Mouse (Mus musculus): Measurements from ENCODE around the gene Esrp2. TPM values are rescaled to one million over a fixed set of nuclear protein-coding genes. Genes with fewer than 3 reads are reported as not detected.

Gene Esrp2
- polyA plus RNA-seq, 1 experiment from 2014 or later: 6.2 TPM

DNA sequence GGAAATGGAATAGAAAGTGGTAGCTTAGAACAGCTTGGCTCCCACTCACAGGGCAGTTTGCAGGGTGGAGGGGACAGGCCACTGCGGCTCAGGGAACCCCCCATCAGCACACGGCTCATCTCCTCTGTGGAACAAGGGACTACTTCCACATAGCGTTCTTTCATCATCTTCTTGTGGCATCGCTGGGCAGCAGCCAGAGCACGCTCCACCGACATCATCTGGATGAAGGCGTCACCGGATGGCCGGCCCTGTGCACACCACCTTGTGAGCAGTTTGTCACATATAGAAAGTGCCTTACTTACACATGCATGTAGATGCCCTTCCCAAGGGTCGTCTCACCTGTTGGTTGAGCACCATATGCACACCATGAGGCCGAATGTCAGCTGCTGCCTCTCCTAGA is 4.4 kb downstream of the Esrp2 start:
- no peak overlapping the region for H3K4me3 ChIP-seq (replicated peaks)
- DNase-seq (no peak), ATAC-seq (ENCODE audit: low read depth) (no peak)
- H3K27me3 ChIP-seq: peaks cover 49% of the 10 kb centered on the region
- no peak overlapping the region for H3K27ac ChIP-seq
- no peak overlapping the region for H3K4me2 ChIP-seq
- H3K9ac ChIP-seq: no peak overlapping the region
- H3K36me3 ChIP-seq: peaks cover 59% of the 10 kb centered on the region
- H3K9me3 ChIP-seq (replicated peaks): no peaks in the 10 kb centered on the region
- H3K4me1 ChIP-seq (replicated peaks): peaks cover 45% of the 10 kb centered on the region
- 86% methylated on average over 11 of the region's 11 CpGs for WGBS (ENCODE audit: insufficient replicate concordance)

DNA sequence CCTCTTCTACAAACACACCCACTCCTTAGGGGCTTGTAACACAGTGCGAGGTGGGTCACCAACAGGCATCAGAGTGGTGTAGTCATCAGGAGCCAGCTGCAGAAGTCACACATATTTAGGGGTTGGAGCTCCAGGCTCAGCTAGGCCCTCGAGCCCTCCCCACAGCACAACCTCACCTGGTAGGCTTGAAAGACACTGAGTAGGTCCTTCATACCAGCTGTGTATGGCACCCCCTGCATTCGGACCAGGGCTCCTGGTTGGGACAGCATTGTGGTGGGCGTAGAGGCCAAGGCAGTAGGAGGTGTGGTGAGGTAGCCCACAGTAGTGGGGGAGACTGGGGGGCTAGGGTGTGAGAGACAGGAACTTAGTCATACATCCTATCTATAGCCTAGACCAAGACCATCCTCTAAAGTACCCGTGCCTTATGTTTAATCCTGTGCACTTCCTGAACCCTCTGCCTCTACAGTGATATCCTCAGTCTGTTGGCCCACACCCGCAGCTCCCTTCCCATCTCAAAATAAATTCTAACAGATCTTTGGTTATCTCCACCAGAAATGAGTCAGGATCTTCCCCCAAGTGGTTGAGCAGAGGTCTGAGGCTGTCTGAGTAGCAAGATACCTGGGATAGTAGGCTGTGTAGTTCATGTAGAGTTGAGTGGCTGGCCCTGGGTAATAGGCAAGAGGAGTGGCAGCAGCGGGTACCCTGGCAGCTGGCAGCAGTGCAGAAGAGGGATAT is 5.1 kb downstream of the Esrp2 start:
- ATAC-seq (ENCODE audit: low read depth) (peak; percentile 9; the same call in 1 of the 2 replicates), DNase-seq (no peak)
- H3K36me3 ChIP-seq: peaks cover 64% of the 10 kb centered on the region
- no peak overlapping the region for H3K9ac ChIP-seq
- H3K4me1 ChIP-seq (replicated peaks): peaks cover 38% of the 10 kb centered on the region
- H3K9me3 ChIP-seq (replicated peaks): no peaks in the 10 kb centered on the region
- H3K27ac ChIP-seq: no peak overlapping the region
- peaks cover 42% of the 10 kb centered on the region for H3K27me3 ChIP-seq
- WGBS (ENCODE audit: insufficient replicate concordance): 40% methylated on average over 7 of the region's 7 CpGs
- H3K4me2 ChIP-seq: no peak overlapping the region
- H3K4me3 ChIP-seq (replicated peaks): no peak overlapping the region

DNA sequence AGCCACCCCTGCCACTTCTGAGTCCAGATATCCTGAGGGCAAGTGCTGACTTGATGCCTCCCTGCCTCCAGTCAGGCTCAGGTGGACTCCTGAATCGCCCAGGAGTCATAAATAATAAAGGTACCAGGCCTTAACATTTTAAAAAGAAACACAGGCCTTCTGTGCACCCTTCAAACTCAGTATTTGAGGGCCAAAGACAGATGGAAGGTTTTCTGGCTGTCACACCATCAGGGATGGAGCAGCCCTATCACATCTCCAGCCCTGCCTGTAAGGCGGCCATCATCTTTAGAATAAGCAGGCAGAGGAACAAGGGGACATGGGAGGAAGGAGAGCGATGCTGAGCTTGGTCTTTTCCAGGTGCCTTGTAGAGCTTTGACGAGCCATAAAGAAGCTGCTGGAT is 5.8 kb downstream of the Esrp2 start:
- 77% methylated on average over 4 of the region's 4 CpGs for WGBS (ENCODE audit: insufficient replicate concordance)
- H3K9me3 ChIP-seq (replicated peaks): no peaks in the 10 kb centered on the region
- no peak overlapping the region for H3K4me3 ChIP-seq (replicated peaks)
- H3K27ac ChIP-seq: no peak overlapping the region; the same call in 1 of the 2 replicates
- H3K9ac ChIP-seq: no peak overlapping the region
- ATAC-seq (ENCODE audit: low read depth): no peak
- H3K4me1 ChIP-seq (replicated peaks): peaks cover 37% of the 10 kb centered on the region
- H3K27me3 ChIP-seq: peaks cover 36% of the 10 kb centered on the region
- peaks cover 64% of the 10 kb centered on the region for H3K36me3 ChIP-seq
- DNase-seq: no peak
- H3K4me2 ChIP-seq: no peak overlapping the region

DNA sequence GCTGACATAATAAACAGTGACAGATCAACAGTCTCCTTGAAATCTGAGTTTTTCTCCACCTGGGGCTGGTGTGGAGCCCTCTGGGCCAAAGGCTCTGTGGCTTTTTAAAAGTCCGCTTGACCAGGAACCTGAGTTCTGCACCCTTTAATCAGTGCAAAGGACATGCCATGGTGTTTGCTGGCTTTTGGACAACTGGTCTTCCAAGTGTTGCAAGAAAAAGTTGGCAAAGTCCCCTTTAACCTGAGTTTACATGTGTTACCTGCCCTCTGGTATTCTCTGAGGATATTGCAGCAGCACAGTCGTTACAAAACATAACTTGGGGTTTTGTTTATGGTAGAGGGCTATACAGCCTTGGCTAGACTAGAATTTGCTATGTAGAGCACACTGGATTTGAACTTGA is 6.3 kb downstream of the Esrp2 start:
- no peaks in the 10 kb centered on the region for H3K9me3 ChIP-seq (replicated peaks)
- ATAC-seq (ENCODE audit: low read depth) (no peak), DNase-seq (no peak)
- peaks cover 64% of the 10 kb centered on the region for H3K36me3 ChIP-seq
- no peak overlapping the region for H3K27ac ChIP-seq
- peaks cover 30% of the 10 kb centered on the region for H3K27me3 ChIP-seq
- no peak overlapping the region for H3K9ac ChIP-seq
- H3K4me1 ChIP-seq (replicated peaks): peaks cover 32% of the 10 kb centered on the region
- no peak overlapping the region for H3K4me2 ChIP-seq
- 66% methylated on average over 2 of the region's 2 CpGs for WGBS (ENCODE audit: insufficient replicate concordance)
- no peak overlapping the region for H3K4me3 ChIP-seq (replicated peaks)

DNA sequence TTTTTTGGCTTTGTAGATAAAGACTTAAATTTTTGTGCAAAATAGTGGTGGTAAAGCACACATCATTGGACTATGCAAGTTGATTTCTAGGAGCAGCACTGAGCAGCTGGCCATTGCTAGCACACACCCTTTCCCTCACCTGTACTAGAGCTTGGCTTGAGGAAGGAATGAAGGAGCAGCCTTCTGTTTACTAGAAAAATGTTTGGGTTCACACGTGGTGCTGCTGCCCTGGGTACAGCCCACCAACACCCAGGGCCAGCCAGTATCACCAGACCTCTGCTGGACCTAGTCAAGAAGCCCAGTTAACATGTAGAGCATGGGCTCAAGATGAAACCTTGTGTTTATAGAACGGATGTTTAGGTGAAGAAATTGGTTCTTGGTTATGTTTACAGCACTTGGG is 6.8 kb downstream of the Esrp2 start:
- H3K27ac ChIP-seq: no peak overlapping the region
- no peak for DNase-seq
- ATAC-seq (ENCODE audit: low read depth): no peak
- H3K9me3 ChIP-seq (replicated peaks): no peaks in the 10 kb centered on the region
- peaks cover 64% of the 10 kb centered on the region for H3K36me3 ChIP-seq
- H3K4me2 ChIP-seq: no peak overlapping the region
- peaks cover 25% of the 10 kb centered on the region for H3K27me3 ChIP-seq
- H3K4me1 ChIP-seq (replicated peaks): peaks cover 28% of the 10 kb centered on the region
- H3K4me3 ChIP-seq (replicated peaks): no peak overlapping the region
- 73% methylated on average over 2 of the region's 2 CpGs for WGBS (ENCODE audit: insufficient replicate concordance)
- no peak overlapping the region for H3K9ac ChIP-seq

DNA sequence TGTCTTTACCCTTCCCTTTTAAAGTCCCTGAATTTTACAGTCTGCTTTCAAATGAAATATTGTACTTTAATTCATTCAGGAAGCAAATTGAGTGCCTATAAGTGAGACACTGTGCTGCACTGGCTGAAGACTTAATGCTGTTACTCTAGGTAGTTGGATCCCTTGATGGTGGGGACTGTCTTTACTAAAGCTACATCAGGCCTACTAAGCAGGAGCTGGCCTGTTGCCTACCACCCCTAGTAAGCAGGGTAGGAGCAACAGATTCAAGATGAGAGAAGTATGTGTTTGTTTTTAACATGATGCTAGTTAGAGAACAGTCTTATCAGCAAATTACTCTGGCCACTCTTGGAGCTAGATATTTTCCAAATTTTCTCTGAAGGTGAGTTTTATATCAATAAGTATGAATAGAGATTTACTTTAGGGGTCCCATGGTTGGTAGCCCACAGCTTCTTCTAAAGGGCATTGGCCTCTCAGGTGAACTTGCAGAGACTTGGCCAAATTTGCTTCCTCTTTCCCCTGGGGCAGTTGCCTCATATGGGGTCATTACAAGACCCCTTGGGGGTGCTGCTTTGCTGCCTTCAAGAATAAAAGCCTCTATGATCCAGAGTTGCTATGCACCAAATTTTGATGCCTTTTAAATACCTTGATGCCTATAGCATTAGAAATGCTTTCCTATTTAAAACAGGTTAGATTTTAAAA is 7.4 kb downstream of the Esrp2 start:
- peaks cover 22% of the 10 kb centered on the region for H3K4me1 ChIP-seq (replicated peaks)
- ATAC-seq (ENCODE audit: low read depth) (no peak), DNase-seq (no peak)
- peaks cover 64% of the 10 kb centered on the region for H3K36me3 ChIP-seq
- no peak overlapping the region for H3K4me3 ChIP-seq (replicated peaks)
- H3K4me2 ChIP-seq: no peak overlapping the region
- H3K27me3 ChIP-seq: peaks cover 19% of the 10 kb centered on the region
- no peaks in the 10 kb centered on the region for H3K9me3 ChIP-seq (replicated peaks)
- no peak overlapping the region for H3K9ac ChIP-seq
- no peak overlapping the region for H3K27ac ChIP-seq

DNA sequence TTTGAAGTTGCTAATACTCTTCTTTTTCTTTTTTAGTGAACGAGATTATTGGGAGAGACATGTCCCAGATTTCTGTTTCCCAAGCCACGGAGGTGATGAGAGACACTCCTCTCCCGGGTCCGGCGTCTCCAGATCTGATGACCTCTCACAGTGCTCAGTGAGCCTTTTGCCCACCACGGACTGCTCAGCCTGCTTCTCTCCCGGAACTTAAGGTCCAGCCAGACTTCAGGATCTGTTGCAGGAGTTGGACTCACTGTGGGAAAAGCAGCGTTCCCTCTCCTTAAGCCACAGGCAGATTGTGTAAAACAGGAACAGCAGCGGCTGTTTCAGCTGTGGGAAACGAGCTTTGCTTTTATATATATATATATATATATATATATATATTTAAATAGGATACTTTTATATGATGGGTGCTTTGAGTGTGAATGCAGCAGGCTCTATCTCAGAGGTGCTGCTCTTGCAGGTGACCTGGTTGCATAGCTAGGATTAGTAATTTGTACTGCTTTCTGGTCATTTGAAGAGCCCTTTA is 8.8 kb downstream of the Esrp2 start:
- DNase-seq: no peak
- H3K4me2 ChIP-seq: no peak overlapping the region
- no peak overlapping the region for H3K4me3 ChIP-seq (replicated peaks)
- 0 out of 2 replicates have a peak, but pooled peaks cover 5% of the 10 kb centered on the region for H3K27me3 ChIP-seq
- no peak for ATAC-seq (ENCODE audit: low read depth)
- H3K27ac ChIP-seq: no peak overlapping the region
- H3K4me1 ChIP-seq (replicated peaks): peaks cover 22% of the 10 kb centered on the region
- WGBS (ENCODE audit: insufficient replicate concordance): 86% methylated on average over 10 of the region's 10 CpGs
- H3K36me3 ChIP-seq: peaks cover 65% of the 10 kb centered on the region
- no peaks in the 10 kb centered on the region for H3K9me3 ChIP-seq (replicated peaks)
- no peak overlapping the region for H3K9ac ChIP-seq

DNA sequence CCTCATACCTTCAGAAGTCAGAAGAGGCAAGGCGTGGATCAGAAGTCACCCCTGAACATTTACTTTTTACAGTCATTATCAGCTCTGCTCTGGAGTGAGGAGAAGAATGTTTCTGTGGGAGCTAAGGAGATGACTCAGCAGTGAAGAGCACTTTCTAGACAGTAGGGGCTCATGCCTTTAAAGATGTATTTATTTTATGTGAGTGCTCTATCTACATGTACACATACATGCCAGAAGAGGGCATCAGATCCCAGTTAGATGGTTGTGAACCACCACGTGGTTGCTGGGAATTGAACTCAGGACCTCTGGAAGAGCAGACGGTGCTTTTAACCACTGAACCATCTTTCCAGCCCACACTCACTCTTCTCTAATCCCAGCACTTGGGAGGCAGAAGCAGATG is 9.7 kb downstream of the Esrp2 start:
- Histone ChIP-seq H3K4me1 (replicated peaks) (peaks cover 21% of the 10 kb centered on the region), H3K36me3 (peaks cover 56% of the 10 kb centered on the region), H3K9ac (no peak overlapping the region), H3K9me3 (replicated peaks) (no peaks in the 10 kb centered on the region), H3K4me2 (no peak overlapping the region), H3K4me3 (replicated peaks) (no peak overlapping the region), H3K27me3 (no peaks in the 10 kb centered on the region), H3K27ac (no peak overlapping the region)
- no peak for DNase-seq
- 60% methylated on average over 3 of the region's 3 CpGs for WGBS (ENCODE audit: insufficient replicate concordance)
- ATAC-seq (ENCODE audit: low read depth): peak; percentile 26; the same call in 1 of the 2 replicates

DNA sequence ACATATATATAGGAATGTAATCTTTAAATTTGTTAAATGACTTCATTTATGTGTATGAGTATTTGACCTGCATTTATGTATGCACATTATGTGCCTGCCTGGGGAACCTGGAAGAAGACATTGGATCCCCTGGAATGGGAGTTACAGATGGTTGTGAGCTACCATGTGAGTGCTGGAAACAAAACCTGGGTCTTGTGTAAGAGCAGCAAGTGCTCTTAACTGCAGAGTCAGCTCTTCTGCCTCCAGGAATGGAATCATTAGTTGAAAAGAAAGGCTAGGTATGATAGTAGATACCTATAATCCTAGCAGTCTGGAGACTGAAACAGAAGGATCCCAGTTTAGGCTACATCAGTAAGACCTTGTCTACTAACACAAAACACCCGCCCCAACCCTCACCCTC is 10.7 kb downstream of the Esrp2 start:
- no peak overlapping the region for H3K9ac ChIP-seq
- 55% methylated on average over 1 of the region's 1 CpGs for WGBS (ENCODE audit: insufficient replicate concordance)
- peaks cover 51% of the 10 kb centered on the region for H3K36me3 ChIP-seq
- DNase-seq (no peak), ATAC-seq (ENCODE audit: low read depth) (no peak)
- peaks cover 11% of the 10 kb centered on the region; the same call in 1 of the 2 replicates for H3K4me1 ChIP-seq (replicated peaks)
- H3K27me3 ChIP-seq: no peaks in the 10 kb centered on the region
- H3K4me3 ChIP-seq (replicated peaks): no peak overlapping the region
- H3K27ac ChIP-seq: no peak overlapping the region
- no peak overlapping the region for H3K4me2 ChIP-seq
- no peaks in the 10 kb centered on the region for H3K9me3 ChIP-seq (replicated peaks)

DNA sequence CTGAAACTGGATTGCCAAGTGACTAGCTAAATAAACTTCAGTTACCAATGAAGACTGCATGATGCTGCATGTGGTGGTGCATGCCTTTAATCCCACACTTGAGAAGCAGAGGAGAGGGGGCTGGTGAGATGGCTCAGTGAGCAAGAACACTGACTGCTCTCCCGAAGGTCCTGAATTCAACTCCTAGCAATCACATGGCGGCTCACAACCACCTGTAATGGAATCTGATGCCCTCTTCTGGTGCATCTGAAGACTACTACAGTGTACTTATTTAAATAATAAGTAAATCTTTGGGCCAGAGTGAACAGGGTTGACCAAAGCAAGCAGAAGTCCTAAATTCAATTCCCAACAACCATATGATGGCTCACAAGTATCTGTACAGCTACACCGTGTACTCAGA is 13.3 kb downstream of the Esrp2 start:
- ATAC-seq (ENCODE audit: low read depth): no peak
- 75% methylated on average over 3 of the region's 3 CpGs for WGBS (ENCODE audit: insufficient replicate concordance)
- H3K9me3 ChIP-seq (replicated peaks): no peaks in the 10 kb centered on the region

DNA sequence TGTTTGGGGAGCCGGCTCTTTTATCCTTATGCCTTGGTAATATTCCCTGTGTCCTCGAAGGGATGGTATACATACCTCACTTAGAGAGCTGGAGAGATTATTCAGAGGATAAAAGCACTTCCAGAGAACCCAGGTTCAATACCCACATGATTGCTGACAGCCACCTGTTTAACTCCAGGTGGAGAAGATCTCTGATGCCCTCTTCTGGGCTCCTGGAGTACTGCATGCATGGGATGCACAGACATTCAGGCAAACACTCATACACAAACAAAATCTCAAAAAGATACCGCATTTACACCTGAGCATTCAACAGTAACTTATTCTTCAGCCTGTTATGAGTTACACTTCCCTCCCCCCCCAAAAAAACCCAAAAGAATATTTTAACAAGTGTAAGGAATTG is 20.9 kb downstream of the Esrp2 start:
- 83% methylated on average over 3 of the region's 3 CpGs for WGBS (ENCODE audit: insufficient replicate concordance)
- Histone ChIP-seq H3K4me3 (replicated peaks) (no peak overlapping the region), H3K9me3 (replicated peaks) (no peaks in the 10 kb centered on the region), H3K27me3 (no peaks in the 10 kb centered on the region), H3K4me2 (no peak overlapping the region), H3K4me1 (replicated peaks) (no peaks in the 10 kb centered on the region), H3K36me3 (peaks cover 47% of the 10 kb centered on the region), H3K9ac (no peak overlapping the region), H3K27ac (no peak overlapping the region)
- DNase-seq (peak; percentile 39), ATAC-seq (ENCODE audit: low read depth) (no peak)

More for the DNA sequence above, 13.3 kb downstream of the Esrp2 start:
- no peak for DNase-seq
- Histone ChIP-seq H3K36me3 (peaks cover 41% of the 10 kb centered on the region), H3K27me3 (no peaks in the 10 kb centered on the region), H3K4me2 (no peak overlapping the region), H3K4me3 (replicated peaks) (no peak overlapping the region), H3K4me1 (replicated peaks) (0 out of 2 replicates have a peak, but pooled peaks cover 5% of the 10 kb centered on the region), H3K9ac (no peak overlapping the region), H3K27ac (no peak overlapping the region)
